Mouse (Mus musculus) kidney, postnatal 4 days (tissue): ENCODE measurements around the gene Rab11fip3.

Experiments
- DNase-seq, 2 experiments: peaks; one replicate each; pipeline ENCODE4 v3.0.0; 2021; ENCODE audit warnings: mixed read lengths in 2 of 2

Gene Rab11fip3

DNA sequence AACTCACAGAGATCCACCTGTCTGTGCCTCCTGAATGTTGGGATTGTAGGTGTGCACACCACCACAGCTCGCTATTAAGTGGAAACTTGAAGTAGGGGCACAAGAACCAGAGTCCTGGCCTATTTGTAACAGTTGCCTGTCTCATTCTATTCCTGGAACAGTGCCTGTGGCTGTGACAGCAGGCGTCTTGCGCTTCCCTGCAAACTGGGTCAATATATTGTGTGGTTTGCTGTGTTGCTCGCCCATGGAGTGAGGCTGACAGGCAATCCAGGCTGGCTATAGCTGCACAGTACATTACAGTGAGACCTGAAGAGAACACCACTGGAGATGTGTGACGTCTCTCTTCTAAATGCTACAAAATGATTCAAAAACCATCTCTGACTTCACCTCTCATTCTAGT lies 37.8 kb downstream of the Rab11fip3 start:
- DNase-seq = no peak

- no peak for DNase-seq
Measured at GRCm38 (mm10) chr17:26028261-26028660, 41.1 kb downstream of the Rab11fip3 start.

GRCm38 (mm10) chr17:26024674-26025073 lies 44.7 kb downstream of the Rab11fip3 start:
- DNase-seq = no peak

DNA sequence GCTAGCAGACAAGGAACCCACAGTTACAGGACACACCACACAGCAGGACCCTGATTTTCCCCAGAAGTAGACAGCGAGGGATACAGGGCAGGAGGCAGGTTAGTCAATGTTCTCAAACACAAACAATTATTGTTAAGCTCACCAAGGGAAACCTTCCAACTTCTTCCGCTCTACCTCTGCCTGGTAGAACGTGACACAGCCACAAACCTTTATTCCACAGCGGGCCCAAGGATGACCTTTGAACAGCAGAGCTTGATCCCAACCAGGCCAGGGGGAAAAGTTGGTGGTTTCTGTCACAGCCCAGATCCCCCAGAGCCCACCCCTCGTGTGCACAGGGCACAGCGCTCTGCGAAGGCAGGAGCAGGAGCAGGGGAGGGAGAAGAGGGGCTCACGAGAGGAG lies 45.4 kb downstream of the Rab11fip3 start:
- no peak for DNase-seq

- DNase-seq = no peak
Measured at GRCm38 (mm10) chr17:26023181-26023580, 46.2 kb downstream of the Rab11fip3 start.

GRCm38 (mm10) chr17:26021728-26022341 lies 47.5 kb downstream of the Rab11fip3 start:
- peak; percentile 59 to 76 for DNase-seq

GRCm38 (mm10) chr17:26020848-26021347 lies 48.5 kb downstream of the Rab11fip3 start:
- DNase-seq = no peak

- DNase-seq = no peak
Measured at GRCm38 (mm10) chr17:26018388-26018787, 51.0 kb downstream of the Rab11fip3 start.

- DNase-seq = peak in 1 of 2 experiments; percentile 37
Measured at GRCm38 (mm10) chr17:26017949-26018348, 51.4 kb downstream of the Rab11fip3 start.

DNA sequence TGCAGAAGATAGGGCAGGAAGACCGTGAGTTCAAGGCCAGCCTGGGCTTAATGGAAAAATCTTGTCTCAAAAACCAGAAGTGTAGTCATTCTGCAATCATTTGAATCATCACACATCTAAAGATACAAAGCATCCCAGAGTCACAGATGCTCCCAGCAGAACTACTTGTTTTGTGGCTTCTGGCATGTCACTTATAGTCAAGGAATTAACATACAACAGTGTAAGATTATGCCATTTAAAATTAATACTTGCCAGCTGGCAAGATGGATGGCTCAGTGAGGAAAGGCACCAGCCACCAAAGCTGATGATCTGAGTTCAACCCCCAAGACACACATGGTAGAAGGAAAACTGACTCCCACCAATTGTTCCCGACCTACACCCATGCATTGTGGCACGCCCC lies 52.3 kb downstream of the Rab11fip3 start:
- no peak for DNase-seq

DNA sequence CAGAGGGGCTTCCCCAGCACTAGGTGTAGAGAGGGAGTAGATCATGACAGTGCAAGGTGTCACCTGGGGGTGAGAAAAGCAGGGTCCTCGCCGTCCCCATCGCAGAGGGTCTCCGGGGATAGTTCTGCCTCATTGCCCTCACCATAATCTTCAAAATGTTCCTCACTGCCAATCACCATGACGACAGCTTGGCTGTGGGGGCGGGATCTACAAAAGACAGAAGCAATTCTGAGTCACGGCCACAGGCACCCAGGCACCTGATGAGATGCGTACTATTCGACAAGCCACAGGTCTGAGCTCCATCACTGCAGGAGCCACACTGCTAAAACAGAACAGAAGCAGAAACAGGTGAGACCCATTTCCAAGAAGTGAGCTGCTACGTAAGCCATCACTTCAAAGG lies 55.6 kb downstream of the Rab11fip3 start:
- no peak for DNase-seq

DNA sequence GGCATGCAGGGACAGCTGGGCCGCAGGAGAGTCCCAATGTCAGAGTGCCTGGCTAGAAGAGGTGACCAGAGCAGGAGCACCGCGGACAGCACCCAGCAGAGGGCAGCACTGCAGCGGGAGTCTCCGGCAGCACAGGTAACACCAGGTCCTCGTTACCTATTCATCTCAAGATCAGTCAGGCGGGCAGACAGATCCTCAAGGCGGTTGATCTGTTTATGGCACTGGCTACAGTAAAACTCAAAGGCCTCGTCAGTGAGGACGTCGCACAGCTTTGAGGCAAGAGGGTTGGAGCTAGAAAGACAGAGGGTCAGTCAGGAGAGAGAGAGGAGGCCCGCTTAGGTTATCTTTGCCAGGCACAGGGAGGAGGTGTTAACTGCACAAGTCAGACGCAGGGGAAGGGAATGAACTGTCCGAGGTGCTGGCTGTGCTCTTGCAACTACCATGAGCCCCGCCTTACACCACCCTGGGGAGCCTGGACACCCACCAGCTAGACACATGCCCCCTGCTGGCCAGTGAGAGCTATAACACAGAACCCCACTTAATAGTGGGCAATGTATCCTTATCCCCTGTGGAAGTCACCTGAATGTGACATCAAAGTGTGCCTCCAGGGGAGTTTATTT lies 57.4 kb downstream of the Rab11fip3 start:
- peak; percentile 91 to 92 for DNase-seq

GRCm38 (mm10) chr17:26009540-26009939 lies 59.8 kb downstream of the Rab11fip3 start:
- DNase-seq = peak; percentile 81 to 86

DNA sequence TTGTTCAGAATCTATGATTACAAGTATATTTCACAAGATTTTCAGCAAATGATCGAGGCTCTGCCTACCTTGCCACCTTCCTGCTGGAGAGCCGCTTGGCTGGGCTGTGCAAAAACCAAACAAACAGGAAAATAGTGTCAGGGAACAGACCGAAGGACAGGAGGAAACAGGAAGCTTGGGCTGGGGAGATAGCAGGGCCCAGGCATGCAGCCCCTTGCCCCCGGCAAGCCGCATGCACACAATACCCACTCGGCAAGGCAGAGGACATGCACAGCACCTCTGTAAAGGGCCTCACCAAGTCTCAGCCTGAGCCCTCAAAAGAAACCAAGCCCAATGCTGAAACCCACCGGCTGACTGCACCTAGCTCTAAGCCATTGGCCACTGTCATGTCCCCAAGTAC lies 60.6 kb downstream of the Rab11fip3 start:
- DNase-seq = no peak

GRCm38 (mm10) chr17:26008331-26008730 lies 61.0 kb downstream of the Rab11fip3 start:
- no peak for DNase-seq

DNA sequence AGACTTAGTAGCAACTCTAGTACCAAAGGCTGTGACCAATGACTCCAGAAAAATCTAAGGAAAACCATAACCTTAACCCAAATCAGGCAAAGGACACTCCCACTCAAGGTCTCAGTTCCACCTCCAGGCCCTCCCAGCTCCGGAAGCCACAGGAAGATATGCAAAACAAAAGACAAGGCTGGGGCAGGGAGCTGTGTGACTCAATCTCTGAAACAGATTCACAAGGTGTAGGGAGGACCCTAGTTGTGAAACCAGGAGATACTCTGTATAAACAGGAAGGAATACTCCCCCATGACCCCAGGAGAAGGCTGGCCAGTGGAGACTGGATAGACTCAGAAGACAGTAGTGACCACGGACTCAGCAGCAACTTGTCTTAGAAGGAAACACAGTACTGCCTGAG lies 61.7 kb downstream of the Rab11fip3 start:
- no peak for DNase-seq

DNA sequence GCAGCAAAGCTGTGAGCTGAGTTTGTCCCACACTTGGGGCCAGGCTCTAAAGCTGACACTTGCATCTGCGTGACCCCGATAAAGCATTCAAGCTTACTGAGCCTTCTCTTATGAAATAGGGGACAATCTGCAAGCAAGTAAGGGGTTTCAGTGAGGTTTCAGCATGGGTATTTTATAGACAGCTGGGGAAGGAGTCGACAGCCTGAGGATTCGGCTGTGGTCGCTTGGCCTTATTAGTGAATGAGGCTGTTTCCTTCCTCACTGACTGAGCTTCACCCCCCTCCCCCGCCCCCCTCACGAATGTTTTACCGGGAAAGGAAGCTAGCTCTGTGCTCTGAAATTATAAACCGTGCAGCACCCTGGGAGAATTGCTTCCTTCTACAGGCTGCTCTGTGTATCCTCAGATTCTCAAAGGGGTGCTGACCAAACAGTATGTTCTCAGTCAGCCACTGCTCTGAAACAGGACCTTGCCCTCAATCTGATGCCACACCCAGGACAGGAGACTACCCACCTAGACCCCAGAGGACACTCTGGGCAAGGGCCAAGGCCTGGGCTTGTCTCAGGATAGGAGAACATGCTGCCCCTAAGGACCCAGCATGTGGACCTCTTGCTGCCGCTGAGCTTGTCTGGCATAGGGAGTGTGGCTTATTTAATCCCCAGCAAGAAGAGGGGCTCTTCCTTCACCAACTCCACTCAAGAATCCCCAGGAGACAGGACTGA lies 63.5 kb downstream of the Rab11fip3 start:
- no peak for DNase-seq

DNA sequence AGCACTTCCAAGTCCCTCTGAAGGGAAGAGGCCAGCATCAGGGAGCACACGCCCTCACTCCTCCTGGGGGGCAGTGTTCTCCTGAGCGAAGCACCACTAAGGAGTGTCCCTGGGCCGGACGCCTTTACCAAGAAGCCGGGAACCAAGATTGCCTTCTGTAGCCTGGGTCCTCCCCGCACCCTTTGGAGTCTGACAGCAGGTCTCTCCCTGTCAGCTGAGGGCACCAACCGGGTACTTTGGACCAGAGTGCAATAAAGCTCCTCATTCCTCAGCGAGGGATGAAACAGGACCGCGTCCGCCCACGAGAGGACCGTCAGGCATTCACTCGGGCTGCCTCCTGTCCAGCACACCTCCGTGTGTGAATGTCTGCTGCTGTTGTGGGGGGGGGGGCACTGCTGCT lies 64.6 kb downstream of the Rab11fip3 start:
- DNase-seq = peak in 1 of 2 experiments; percentile 50

GRCm38 (mm10) chr17:26003864-26004263 lies 65.5 kb downstream of the Rab11fip3 start:
- DNase-seq = no peak

- DNase-seq = no peak
Measured at GRCm38 (mm10) chr17:25998425-25998824, 70.9 kb downstream of the Rab11fip3 start.

DNA sequence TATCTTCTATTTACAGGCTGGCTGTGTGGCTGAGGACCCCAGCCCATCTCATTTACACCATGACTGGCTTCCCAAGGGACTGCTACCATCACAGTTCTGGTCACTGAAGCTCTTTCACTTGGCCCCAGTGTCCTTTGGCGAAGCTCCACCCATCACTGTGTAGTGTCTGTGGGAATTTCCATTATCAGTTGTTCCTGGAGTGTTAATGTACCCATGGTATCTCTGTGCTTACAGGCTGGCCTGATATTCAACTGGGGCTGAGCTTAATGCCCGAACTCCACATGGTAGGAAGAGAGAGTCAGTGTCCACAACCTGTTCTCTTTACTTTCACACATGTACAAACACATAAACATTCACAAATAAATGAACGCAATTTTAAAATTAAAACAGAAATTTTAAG lies 75.9 kb downstream of the Rab11fip3 start:
- no peak for DNase-seq

DNA sequence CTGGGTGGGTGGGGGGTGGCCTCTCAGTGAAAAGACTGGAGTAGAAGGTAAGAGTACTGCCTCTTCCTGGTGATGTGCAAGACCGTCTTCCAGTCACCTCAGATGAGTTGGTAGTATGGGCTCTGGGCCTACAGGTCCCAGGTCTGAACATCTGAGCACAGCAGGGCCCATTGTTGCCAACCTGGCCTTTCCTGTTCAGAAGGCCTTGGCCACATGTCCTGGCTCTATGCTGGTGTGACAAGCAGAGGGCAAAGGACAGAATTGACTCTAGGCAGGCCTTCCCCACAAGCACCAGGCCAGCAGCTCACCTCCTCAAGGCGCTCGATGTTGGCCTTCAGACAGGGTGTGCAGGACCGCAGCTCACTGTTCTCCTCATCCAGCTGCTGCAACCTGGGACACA lies 77.1 kb downstream of the Rab11fip3 start:
- DNase-seq = no peak

DNA sequence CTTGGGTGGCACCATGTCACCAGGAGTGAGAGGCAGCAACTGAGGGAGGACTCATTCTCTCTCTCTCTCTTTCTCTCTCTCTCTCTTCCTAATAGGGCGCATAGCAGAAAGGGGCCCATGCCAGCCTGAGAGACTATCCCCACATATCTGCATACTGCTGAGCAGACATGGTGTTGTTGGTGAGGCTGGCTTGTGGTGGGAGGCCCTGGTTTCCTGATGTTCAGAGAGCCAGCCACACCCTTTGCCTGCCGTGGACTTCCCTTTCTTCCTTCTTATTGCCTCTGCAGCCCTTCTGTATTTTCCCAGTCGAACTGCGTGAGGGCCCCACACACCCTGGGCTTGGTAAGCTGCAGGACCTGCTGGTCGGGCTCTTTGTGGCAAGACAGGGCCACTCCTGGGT lies 79.0 kb downstream of the Rab11fip3 start:
- DNase-seq = no peak
